Mouse (Mus musculus): Measurements from ENCODE around the gene Baz2b.
"Not testable (repeated sequence)": the region's sequence is repeated elsewhere in the genome, so short reads cannot be mapped to it uniquely, and the experiment has no call there.

The Baz2b gene

DNA sequence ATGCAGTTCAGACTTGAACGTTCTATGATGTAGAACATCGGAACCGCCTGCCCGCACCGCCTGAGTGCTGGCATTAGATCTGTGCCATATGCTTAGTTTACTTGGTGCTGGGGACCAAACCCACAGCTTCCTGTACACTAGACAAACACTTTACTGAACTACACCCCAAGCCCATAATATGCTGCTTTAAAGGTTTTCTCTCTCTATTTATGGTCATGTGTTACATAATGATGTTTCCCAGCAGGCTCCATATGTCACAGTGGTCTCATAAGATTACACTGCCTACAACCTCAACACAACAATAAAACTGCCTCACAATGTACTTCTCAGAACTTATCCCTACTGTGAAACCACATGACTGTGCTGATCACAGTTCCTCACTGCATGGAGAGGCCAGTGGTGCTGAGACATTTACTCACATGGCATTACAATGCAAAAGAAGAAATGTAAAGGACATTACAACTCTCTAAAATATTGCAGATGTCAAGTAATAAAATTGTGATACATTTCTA, 9.5 kb downstream of the Baz2b start:
- no peak for DNase-seq (ENCODE audit: low spot score)

DNA sequence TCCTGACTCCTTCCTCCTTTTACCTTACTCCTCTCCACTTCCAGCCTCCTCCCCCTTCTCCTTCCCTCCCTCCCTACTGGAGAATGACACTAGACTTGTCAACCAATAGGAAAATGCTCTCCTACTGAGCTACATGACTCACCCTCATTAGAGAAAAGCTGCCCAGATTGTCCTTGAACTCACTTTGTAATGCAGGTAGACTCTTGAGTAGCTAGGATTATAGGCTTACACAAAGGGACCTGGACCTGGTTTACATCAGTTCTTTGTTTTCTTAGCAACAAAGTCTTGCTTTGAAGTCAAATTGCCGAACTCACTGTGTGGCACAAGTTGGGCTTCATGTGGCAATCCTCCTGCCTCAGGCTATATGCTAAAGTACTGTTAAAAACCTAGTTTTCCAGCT, 12.8 kb downstream of the Baz2b start:
- DNase-seq (ENCODE audit: low spot score): no peak

DNA sequence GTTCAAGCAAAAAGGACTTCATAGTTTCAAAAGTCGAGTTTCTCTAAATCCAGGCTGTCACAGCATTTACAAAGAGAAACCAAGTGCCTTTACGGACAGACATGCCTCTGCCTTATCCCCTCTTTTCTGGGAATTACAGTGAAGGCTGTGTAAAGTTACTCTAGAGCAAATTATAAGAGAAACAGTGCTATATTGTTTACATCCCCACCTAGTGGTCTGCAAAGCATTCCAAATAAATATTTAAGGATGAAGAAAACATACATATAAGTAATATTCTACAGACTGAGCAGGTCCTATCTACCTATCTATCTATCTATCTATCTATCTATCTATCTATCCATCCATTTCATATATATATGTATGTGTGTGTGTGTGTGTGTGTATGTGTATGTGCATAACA, 27.9 kb downstream of the Baz2b start:
- no peak for DNase-seq (ENCODE audit: low spot score)

DNA sequence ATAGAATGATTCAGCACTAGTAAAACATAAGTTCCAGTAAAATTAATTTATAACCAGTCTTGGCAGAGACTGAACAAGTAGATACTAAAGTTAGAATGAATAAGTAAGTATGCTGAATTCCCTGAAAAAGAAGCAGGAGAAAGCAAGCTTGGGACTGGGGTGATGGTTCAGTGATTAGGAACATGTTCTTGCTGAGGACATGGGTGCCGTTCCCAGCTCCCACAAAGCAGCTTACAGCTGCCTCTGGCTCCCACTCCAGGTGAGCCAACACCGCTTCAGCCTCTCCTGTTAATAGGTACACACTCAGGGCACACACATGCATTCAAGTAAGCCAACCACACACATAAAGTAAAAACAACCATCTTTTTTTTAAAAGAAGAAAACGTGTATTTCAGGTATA, 32.1 kb downstream of the Baz2b start:
- no peak for DNase-seq (ENCODE audit: low spot score)

DNA sequence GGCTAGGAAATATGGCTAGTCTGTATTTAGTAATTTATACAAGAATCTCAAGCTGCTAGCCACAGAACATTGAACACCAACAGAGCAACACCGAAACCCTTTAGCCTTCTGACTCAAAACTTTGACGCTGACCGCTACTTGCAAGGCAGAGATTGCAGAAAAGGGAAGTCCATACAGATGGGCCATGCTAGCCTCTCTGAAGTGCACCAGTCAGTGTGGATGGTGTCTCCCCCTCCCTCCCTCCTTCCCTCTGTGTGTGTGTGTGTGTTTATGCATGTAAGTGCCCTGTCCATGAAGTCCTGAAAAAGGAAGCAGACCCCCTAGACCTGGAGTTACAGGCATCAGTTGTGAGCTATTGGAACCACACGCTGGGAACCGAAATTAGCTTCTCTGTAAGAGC, 33.6 kb downstream of the Baz2b start:
- DNase-seq (ENCODE audit: low spot score): no peak

DNA sequence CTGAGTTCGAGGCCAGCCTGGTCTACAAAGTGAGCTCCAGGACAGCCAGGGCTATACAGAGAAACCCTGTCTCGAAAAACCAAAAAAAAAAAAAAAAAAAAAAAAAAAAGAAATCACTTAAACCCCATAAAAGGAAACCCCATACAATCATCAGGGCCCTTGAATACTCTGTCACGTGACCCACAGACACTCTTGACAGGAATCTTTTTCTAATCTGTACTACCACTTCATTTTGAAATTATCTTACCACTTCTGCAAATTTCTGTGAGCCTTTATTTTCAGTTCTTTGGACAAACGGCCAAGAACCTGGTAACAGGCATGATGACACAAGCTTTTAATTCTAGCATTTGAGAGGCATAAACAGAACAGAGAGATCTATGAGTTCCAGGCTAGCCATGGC, 34.6 kb downstream of the Baz2b start:
- DNase-seq (ENCODE audit: low spot score): no peak

DNA sequence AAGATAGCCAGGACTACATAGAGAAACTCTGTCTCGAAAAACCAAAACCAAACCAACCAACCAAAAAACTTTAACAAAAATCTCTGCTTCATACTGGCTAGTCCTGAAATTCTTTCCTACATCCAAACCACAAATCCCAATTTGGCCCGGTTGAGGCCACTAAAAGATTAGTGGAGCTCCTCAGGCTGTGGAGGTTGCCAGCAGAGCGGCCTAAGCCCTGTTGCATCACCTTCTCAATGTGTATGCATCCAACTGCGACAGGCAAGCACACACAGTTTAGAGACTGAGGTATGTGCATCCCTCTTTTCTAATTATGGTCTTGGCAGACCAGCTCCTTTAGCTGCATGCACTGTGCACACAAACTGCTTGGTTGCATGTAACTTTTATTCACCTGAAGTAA, 36.0 kb downstream of the Baz2b start:
- no peak for DNase-seq (ENCODE audit: low spot score)

DNA sequence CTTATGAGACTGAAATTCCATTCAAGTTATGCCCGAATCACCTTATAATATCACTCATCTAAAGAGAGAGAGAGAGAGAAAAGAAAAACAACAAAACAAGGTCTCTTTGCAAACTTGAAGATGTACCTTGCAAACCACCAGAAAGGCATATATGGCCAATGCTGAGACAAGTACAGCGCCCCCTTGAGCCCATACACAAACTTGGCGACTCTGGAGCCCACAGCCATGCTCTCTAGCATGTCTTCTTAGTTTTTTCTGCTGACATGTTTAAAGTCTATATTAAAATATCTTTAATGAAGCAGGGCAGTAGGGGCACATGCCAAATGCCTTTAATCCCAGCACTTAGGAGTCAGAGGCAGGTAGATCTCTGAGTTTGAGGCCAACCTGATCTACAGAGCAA, 36.4 kb downstream of the Baz2b start:
- no peak for DNase-seq (ENCODE audit: low spot score)

DNA sequence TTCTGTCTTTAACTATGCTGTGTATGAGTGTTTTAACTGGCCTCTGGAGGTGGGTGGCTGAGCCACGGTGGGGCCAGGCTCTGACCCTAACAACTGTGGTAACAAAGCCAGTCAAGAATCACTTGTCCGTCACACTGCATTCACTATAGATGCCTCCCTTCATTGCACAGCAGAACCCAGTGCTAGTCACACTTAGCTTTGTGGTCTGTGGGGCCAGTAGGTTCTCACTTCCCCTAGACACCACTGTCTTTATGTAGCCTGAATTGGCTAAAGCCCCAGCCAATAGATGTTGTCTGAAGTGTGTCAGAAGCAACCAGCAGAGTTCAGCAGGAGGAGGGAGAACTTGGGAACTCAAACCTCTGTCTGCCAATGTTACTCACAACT, 37.1 kb downstream of the Baz2b start:
- no peak for DNase-seq (ENCODE audit: low spot score)

DNA sequence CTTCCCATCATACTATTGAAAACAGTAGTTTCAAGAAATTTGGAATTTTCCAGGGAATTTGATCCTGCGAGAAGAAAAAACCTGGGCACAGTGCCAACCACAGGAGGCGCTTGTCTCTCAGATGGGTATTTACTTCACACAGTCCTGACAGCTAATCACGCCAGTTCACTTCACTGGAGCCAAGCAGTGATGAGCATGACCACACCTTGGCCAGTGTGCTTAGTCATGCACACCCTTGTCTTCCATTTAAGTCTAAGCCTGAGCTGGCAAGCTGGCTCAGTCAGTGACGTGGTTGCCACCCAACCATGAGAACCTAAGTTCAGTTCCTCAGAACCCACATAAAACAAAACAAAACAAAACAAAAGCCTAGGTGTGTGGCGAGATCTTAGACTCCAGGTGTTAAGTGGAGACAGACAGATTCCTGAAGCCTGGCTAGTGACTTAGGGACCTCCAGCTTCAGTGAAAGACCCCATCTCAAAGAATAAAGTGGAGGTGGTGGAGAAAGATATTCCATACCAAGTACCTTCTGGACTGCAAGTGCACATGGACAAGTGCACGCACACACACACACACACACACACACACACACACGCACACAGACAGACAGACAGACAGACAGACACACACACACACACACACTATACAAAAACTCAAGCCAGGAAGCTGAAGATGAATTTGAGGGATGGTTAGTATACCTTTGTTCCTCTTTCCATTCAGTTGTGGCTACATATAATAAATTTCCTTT, 37.7 kb downstream of the Baz2b start:
- no peak for DNase-seq (ENCODE audit: low spot score)

DNA sequence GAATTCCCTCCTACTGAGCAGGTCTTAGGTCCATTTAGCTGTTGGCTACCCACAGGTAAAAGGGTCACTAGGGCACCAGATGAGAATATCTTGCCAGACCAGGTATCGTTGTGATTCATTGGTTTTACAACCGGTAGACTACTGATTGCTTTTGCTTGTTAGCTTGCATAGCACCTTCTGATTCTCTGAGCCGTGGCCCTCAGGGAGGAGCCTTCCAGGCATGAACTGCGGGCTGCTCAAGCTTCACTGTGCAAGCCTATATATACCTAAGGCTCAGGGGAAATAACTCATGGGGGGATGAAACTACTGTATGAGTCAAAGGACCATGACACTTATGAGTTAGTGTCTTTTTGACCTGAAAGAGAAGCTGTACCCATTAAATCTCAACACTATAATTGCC, 42.8 kb downstream of the Baz2b start:
- DNase-seq (ENCODE audit: low spot score): no peak

DNA sequence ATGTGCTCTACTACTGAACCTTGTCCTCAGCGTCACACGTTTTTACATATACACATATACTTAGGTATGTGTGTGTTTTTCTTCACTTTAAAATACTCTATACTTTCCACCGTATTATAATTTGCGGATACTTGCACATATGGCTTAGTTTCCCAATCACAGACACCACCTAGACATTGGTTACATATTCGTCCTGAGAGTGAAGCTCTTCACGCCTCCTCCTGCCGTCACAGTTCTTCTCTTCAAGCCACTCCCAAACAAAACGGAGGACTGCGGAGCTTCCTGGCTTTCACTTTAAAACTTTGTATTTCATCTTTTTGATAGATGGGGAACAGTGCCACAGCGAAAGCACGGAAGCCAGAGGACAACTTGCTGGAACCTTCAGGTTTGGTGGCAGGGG, 44.0 kb downstream of the Baz2b start:
- no peak for DNase-seq (ENCODE audit: low spot score)

DNA sequence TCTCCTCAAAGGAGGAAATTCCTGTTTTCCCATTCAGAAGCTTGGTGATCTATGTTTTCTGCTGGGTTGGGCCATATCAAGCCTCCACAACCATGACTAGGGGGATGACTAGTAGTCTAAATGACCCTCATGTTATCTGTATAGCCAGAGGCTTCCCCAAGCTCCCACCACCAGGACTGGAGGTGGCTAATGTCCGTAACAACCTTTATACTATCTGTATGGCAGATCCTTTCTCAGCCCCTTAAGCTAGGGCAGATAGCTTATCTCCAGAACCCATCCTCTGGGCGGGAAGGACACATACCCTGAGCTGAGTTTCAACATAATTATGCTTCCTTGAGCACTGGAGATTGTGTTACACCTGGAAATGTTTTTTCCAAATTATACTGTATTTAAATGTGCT, 45.9 kb downstream of the Baz2b start:
- no peak for DNase-seq (ENCODE audit: low spot score)

DNA sequence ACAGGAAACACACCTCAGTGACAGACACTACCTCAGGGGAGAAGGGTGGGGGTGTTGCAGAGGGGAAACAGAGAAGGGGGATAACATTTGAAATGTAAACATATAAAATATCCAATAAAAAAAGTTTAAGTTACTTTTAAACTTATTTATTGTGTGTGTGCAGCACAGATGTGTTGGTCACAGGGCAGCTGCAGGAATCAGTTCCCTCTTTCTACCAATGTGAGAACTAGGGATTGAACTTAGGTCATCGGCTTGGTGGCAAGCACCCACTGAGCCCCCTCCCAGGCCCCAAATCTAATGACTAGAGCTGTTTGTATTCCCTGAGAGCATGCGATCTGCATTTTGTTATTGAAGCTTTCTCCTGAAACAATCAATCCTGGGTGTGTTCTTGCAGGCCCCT, 57.2 kb downstream of the Baz2b start:
- DNase-seq (ENCODE audit: low spot score): no peak

DNA sequence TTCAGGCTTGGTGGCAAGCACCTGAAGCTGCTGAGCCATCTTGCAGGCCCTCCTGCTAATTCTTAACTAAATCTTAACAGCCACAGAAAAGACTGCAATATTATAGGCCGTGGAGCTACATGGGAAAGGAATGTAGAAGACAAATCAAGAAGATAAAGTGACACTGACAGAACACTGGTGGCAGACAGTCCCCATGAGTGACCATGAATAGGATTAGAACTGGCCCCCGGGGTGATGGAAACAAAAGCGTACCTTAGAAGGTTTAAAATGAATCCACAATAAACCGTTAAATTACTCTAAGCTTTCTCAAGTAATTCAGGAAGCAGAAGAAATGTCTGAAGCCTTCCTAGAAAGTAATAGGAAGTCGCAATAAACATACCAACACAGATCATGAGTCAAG, 61.0 kb downstream of the Baz2b start:
- DNase-seq (ENCODE audit: low spot score): no peak

DNA sequence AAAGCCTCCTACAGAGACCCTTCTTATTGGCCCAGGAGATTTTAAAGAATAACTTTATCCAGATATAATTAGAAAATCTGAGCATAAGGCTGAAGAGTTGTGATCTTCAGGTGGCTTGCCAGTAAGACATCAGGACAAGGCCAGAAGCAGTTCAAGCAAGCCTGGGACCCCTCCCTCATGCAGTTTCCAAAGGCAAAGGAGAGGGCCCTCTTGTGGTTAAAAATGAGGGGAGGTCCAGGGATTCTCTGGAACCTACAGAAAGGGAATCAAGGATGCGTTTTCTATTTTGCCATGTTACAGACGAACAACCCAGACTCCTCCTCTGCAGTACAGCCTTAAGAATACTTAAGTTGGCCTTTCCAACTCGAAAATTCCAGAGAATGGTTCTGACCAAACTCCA, 62.2 kb downstream of the Baz2b start:
- DNase-seq (ENCODE audit: low spot score): peak; percentile 63

DNA sequence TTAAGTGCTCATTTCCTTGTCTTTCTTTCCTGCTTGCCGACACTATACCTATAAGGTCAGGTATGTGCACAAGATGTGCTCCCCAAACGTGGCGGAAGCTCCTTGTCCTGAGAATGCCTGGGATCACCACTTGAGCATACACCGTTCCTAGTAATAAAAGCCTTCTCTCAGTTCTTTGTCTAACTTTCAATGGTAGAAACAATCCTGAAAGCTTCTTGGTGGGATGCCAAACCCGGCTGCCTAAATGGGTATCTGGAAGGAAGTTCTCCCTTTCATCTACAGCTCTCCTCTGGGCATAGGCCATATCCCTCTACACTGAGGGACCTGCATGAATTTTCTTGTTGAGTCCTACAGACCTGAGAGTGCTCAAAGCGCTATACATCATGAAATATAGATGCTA, 63.9 kb downstream of the Baz2b start:
- DNase-seq (ENCODE audit: low spot score): no peak

DNA sequence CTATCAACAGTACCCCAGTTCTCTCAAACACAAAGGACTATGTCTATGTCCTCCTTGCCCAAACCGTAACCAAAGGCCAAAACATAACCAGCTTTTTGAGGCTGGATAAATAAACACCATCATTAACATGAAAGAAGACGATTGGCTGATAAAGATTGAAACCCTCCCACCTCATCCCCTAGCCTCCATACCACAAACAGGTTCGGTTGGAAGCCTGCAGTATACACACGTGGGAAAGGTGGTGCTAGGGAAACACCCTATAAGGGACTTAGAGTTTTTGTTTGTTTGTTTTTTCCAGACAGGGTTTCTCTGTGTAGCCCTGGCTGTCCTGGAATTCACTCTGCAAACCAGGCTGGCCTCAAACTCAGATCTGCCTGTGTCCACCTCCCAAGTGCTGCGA, 66.3 kb downstream of the Baz2b start:
- DNase-seq (ENCODE audit: low spot score): no peak

DNA sequence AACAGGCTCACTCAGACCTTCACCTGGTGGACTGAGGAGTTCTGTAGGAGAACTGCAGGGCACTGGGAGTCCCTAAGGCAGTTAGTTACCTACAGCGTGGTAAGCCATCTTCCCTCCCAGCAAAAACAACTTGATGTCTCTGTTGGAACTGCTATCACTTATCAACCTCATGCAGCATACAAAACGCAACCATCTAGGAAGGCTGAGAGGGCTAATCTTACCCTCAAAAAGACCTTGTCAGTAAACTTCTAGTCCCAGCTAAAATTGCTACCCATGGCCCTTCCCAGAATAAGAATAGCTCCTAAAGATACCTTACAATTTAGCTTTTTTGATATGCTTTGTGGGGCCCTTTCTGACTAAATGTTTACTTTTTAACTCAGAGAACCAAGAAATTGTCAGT, 67.4 kb downstream of the Baz2b start:
- DNase-seq (ENCODE audit: low spot score): no peak

DNA sequence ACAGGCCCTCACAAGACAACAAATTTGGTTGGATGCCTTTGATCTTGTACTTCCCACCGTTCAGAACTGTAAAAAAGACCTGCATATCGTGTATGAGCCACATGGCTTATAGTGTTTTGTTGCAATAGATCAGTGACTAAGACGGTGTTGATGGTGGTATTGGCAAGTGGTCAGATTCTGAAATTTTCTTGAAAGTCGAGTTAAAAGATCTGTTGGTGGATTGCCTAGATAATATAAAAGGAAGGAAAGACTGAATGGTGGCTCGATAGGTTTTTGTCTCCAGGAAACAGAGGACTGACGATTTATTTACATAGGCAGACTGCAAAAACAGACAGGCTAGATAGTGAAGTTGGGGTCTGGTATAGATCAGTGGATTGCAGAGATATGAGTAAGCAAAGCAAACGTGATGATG, 70.9 kb downstream of the Baz2b start:
- DNase-seq (ENCODE audit: low spot score): no peak

DNA sequence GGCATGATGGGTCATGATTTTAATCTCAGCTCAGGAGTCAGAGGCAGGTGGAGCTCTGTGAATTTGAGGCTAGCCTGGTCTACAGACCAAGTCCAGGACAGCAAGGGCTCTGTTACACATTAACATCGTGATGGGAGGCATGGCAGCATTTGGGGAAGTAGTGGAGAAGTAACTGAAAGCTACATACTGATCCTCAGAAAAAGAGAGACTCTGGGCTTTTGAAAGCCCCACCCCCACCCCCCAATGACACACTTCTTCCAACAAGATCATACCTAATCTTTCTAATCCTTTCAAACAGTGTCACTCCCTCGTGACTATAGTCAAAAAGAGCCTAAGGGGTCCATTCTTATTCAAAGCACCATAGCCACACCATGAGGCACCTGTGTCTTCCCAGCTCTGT, 73.8 kb downstream of the Baz2b start:
- no peak for DNase-seq (ENCODE audit: low spot score)

DNA sequence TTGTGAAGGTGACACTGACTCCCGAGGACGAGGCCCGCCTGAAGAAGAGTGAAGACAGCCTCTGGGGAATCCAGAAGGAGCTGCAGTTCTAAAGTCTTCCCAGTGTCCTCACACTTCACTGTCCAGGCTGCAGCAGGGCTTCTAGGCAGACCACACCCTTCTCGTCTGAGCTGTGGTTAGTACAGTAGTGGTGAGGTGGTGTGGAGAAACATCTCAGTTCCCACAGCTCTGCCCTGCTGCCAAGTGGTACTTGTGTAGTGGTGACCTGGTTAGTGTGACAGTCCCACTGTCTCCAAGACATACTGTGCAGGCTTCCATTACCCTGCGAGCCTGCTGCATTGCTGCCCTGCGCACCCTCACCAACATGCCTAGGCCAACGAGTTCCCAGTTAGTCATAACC, 74.7 kb downstream of the Baz2b start:
- not testable (repeated sequence) for DNase-seq (ENCODE audit: low spot score)

DNA sequence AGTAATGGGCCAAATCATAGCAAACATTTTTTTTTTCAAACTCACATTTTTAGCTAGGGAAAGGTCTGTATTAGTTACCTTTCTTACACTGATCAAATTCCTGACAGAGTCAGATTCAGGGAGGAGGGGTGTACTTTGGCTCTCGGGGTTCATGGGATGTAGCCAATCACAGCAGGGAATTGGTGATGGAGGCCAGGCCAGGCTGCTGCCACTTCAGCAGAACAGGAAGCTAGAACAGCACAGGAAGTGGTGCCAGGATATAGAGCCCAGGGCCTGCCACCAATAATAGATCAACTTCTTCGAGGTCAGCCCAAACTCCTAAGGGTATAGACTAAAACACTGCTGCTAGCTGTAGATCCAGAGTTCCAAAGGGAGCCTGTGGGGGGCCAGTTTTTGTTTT, 76.6 kb downstream of the Baz2b start:
- DNase-seq (ENCODE audit: low spot score): no peak

DNA sequence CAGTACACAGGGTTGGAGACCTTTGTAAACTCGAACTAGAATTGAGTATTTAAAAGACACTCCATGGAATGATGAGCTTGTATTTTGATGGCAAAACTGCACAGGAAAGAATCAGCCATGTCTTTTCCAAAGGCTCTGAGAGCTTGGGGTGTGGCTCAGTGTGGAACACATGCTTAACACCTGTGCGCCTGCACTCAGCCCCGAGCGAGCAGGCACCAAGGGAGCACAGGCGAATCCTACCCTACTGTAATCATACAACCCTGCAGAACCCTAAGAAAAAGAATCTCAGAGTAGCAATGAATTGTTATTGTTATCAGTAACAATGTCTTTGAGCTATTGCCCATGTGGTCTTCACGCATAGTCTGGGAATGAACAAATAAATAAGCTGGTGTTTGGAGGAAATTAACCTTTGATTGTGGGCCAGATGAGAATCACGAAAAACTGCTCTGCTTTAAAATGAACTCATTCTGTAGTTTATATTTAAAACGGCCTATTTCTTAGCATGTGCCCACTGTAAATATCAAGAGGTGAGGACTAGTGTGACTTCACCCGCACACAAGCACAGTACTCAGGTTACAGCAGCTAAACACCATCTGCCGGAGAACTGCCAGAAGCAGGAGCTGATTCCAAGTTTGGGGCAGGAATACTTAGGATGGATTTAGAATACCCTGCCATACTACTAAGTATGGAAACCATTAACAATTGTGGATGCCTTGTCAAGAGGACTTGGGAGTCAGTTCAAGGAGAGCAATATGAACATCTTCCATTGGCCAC, 77.2 kb downstream of the Baz2b start:
- peak; percentile 31 for DNase-seq (ENCODE audit: low spot score)
